Mouse (Mus musculus) heart, embryonic 15.5 days (tissue): ENCODE measurements at regions not wholly inside any gene's neighbourhood (a gene's known extent, or its start where the extent isn't known, plus 50 kb on each side); places are given as distances from the start of the nearest gene placed in this dataset.

Experiments
- ATAC-seq: fragments of 200-750 bp; cut with Nextera tagmentation; replicated peaks from 2 replicates; pipeline ENCODE4 v1.8.0; 2017; ENCODE audit warnings: low read depth, moderate TSS enrichment; ENCODE audit not compliant: insufficient number of reproducible peaks, insufficient read depth, low FRiP score
- H3K27ac ChIP-seq: fragments of 300-500 bp; sonication (generic); 2 replicates; pipeline ENCODE4 v1.5.1; 2015; ENCODE audit warnings: mild to moderate bottlenecking, inconsistent platforms
- H3K27me3 ChIP-seq: fragments of 300-500 bp; sonication (generic); 2 replicates; pipeline ENCODE4 v1.6.1; 2015; ENCODE audit warnings: inconsistent platforms
- H3K36me3 ChIP-seq: fragments of 300-500 bp; sonication (generic); 2 replicates; pipeline ENCODE4 v1.6.1; 2015; ENCODE audit warnings: mild to moderate bottlenecking, inconsistent platforms
- H3K4me1 ChIP-seq: fragments of 300-500 bp; sonication (generic); replicated peaks from 2 replicates; pipeline ENCODE4 v1.6.1; 2015; ENCODE audit warnings: inconsistent platforms
- H3K4me2 ChIP-seq: fragments of 300-500 bp; sonication (generic); 2 replicates; pipeline ENCODE4 v1.6.1; 2015; ENCODE audit warnings: inconsistent platforms, mild to moderate bottlenecking, moderate library complexity
- H3K4me3 ChIP-seq: fragments of 300-500 bp; sonication (generic); 2 replicates; pipeline ENCODE4 v1.5.1; 2015; ENCODE audit warnings: mild to moderate bottlenecking, inconsistent platforms
- H3K9ac ChIP-seq: fragments of 300-500 bp; sonication (generic); 2 replicates; pipeline ENCODE4 v1.6.1; 2015; ENCODE audit warnings: mild to moderate bottlenecking, inconsistent platforms
- H3K9me3 ChIP-seq: fragments of 300-500 bp; sonication (generic); replicated peaks from 2 replicates; pipeline ENCODE4 v1.6.1; 2016; ENCODE audit warnings: inconsistent platforms
- WGBS: fragments of 180-500 bp; shearing (Covaris S2); methylation state at CpG from one replicate; pipeline ENCODE4 v1.1.7; 2015; ENCODE audit warnings: mixed read lengths; 5-methylcytosine and 5-hydroxymethylcytosine counted together

DNA sequence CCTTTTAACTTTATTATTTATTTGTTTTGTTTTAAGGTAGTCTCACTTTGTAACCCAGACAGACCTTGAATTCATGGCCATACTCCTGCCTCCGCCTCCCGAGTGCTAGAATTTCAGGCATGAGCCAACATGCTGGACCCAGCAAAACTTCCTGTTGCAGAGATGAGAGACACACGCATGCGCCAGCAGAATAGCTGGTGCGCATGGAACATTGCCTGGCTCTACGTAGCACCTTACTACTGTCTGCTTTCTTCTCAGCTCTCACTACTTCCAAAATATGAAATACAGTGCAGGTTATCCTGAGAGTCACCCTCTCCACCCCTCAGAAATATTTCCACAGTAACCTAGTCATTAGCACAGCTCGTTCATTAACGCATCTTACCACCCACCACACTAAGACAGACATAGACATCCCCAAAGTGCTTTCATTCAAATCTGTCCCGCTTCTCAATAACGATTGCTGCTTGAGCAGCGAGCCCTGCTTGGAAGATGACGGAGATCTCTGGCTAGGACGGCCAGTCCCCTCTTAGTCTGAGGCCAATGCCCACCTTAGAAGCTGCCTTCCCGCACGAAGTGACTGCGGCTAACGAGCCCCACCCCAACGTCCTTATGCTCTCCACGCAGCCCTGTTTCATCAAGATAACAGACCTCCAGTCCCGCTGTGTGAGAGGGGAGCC, 127.5 kb upstream of the Zfp706 start:
- WGBS, result 27% methylated on average over 20 of the region's 20 CpGs
- Histone ChIP-seq H3K9ac (peak overlapping the region; percentile 74), H3K4me3 (peak overlapping the region; percentile 62), H3K4me1 (0 out of 2 replicates have a peak, but pooled peaks cover 3% of the 10 kb centered on the region), H3K4me2 (peak overlapping the region; percentile 83), H3K9me3 (no peaks in the 10 kb centered on the region), H3K27me3 (no peaks in the 10 kb centered on the region), H3K27ac (peak overlapping the region; percentile 74), H3K36me3 (no peaks in the 10 kb centered on the region)
- peak; percentile 28; the same call in 1 of the 2 replicates for ATAC-seq

DNA sequence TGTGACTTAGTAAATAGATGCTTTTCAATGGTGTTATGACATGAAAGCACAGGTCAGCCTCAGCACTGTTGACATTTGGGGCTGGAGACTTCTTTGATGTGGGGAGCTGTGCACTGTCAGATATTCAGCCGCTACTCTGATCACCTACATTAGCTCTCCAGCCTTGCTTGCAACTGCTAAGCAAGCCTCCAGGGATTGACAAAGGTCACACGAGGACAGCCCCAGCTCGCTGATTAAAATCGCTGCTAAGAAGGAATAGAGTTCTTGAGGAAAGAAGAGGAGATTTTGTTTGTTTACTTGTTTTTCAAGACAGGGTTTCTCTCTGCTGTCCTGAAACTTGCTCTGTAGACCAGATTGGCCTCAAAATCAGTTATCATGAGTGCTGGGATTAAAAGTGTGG, 126.8 kb upstream of the Zfp706 start:
- 59% methylated on average over 4 of the region's 4 CpGs for WGBS
- H3K4me1 ChIP-seq, result 0 out of 2 replicates have a peak, but pooled peaks cover 3% of the 10 kb centered on the region
- H3K27me3 ChIP-seq, result no peaks in the 10 kb centered on the region
- ATAC-seq, result no peak
- H3K4me3 ChIP-seq, result no peak overlapping the region
- 0 out of 2 replicates have a peak overlapping the region, but pooled peaks have one; percentile 83 for H3K4me2 ChIP-seq
- no peak overlapping the region for H3K9ac ChIP-seq
- no peaks in the 10 kb centered on the region for H3K9me3 ChIP-seq
- H3K36me3 ChIP-seq, result no peaks in the 10 kb centered on the region
- no peak overlapping the region for H3K27ac ChIP-seq

DNA sequence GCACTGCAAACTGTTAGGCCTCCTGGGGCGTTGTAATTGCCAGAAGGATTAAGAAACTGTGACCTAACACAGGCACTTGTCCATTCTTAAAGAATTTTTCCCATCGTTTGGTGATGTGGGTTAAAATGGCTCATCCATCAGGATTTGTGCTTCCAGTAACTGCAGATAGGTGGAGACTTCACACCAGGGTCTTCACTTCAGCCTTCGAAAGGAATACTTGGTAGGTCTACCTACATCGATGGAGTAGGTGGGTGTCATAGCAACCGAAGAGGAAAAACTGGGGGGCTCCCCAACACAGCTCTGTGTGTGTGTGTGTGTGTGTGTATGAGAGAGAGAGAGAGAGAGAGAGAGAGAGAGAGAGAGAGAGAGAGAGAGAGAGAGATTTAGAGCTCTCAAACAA, 126.3 kb upstream of the Zfp706 start:
- 39% methylated on average over 5 of the region's 5 CpGs for WGBS
- no peak for ATAC-seq
- no peak overlapping the region for H3K9ac ChIP-seq
- no peak overlapping the region for H3K4me2 ChIP-seq
- 0 out of 2 replicates have a peak, but pooled peaks cover 3% of the 10 kb centered on the region for H3K4me1 ChIP-seq
- no peaks in the 10 kb centered on the region for H3K27me3 ChIP-seq
- H3K9me3 ChIP-seq, result no peaks in the 10 kb centered on the region
- no peak overlapping the region for H3K4me3 ChIP-seq
- H3K27ac ChIP-seq, result no peak overlapping the region
- H3K36me3 ChIP-seq, result no peaks in the 10 kb centered on the region

GRCm38 (mm10) chr15:37127681-37128080, 120.1 kb upstream of the Zfp706 start:
- Histone ChIP-seq H3K4me3 (no peak overlapping the region), H3K27me3 (no peaks in the 10 kb centered on the region), H3K27ac (no peak overlapping the region), H3K36me3 (no peaks in the 10 kb centered on the region), H3K4me2 (no peak overlapping the region), H3K9ac (no peak overlapping the region), H3K4me1 (no peaks in the 10 kb centered on the region), H3K9me3 (no peaks in the 10 kb centered on the region)
- WGBS, result 80% methylated on average over 7 of the region's 7 CpGs
- no peak for ATAC-seq

DNA sequence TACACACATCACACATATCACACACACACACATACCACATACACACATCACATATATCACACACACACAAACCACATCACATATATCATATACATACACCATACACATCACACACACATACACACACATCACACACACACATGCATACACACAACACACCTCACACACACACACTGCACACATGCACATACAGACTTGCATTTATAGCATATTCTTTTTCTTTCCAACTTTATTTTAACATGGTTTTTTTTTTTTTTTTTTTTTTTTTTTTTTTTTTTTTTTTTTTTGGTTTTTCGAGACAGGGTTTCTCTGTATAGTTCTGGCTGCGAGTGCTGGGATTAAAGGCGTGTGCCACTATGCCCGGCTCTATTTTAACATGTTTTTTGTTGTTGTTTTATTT, 119.6 kb upstream of the Zfp706 start:
- Histone ChIP-seq H3K9ac (no peak overlapping the region), H3K27ac (no peak overlapping the region), H3K4me1 (no peaks in the 10 kb centered on the region), H3K4me2 (no peak overlapping the region), H3K36me3 (no peaks in the 10 kb centered on the region), H3K27me3 (no peaks in the 10 kb centered on the region), H3K4me3 (no peak overlapping the region), H3K9me3 (no peaks in the 10 kb centered on the region)
- no peak for ATAC-seq
- 82% methylated on average over 4 of the region's 4 CpGs for WGBS

DNA sequence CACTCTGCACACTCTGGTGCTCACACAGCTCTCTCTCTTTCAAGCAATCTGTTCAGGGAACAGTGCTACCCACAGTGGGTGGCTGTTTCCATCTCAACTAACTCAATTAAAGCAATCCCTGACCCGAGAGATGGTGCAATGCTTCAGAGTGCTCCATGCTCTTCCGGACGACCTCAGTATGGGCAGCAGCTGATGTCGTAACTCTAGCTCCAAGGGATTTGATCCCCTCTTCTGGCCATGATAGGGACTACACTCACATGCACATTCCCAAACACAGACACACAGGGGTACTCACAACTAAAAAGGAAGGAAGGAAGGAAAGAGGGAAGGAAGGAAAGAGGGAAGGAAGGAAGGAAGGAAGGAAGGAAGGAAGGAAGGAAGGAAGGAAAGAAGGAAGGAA, 118.2 kb upstream of the Zfp706 start:
- Histone ChIP-seq H3K36me3 (no peaks in the 10 kb centered on the region), H3K27ac (no peak overlapping the region), H3K27me3 (no peaks in the 10 kb centered on the region), H3K9me3 (no peaks in the 10 kb centered on the region), H3K4me2 (no peak overlapping the region), H3K9ac (no peak overlapping the region), H3K4me3 (no peak overlapping the region), H3K4me1 (no peaks in the 10 kb centered on the region)
- WGBS, result 74% methylated on average over 4 of the region's 4 CpGs
- no peak for ATAC-seq

DNA sequence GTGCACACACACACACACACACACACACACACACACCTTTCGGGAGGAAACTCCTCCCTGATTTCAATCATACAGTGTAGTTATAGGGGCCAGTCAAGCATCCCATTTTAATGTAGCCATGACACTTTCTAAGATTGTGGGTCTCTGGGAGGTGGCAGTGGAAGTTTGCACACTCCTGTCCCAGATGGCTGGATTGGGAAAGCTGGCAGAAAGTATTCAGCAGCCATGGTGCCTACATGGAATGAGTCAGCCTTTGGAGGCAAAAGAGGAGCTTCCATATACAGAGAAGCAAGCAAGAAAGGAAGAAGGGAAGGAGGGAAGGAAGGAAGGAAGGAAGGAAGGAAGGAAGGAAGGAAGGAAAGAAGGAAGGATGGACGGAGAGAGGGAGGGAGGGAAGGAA, 117.4 kb upstream of the Zfp706 start:
- 82% methylated on average over 2 of the region's 2 CpGs for WGBS
- Histone ChIP-seq H3K4me1 (no peaks in the 10 kb centered on the region), H3K27me3 (no peaks in the 10 kb centered on the region), H3K9ac (no peak overlapping the region), H3K4me3 (no peak overlapping the region), H3K27ac (no peak overlapping the region), H3K36me3 (no peaks in the 10 kb centered on the region), H3K4me2 (no peak overlapping the region), H3K9me3 (no peaks in the 10 kb centered on the region)
- no peak for ATAC-seq

DNA sequence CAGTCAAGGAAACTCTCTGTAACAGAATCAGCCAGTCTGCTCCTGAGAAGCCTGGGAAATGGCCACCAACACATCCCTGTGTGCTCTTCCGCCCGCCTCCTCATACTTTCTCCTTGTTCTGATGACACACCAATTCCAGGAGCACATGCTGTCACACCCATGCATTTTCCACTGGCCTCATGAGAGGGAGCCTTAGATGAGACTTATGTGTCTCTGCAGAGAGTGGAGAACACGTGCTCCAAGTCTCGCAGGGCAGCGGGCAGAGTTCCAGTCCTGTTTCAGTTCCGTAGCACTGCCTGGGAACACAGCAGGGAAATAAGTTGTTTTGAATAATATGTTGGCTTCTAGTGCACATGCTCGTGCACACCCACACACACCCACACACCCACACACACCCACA, 116.7 kb upstream of the Zfp706 start:
- H3K27me3 ChIP-seq, result no peaks in the 10 kb centered on the region
- no peak for ATAC-seq
- H3K9me3 ChIP-seq, result no peaks in the 10 kb centered on the region
- no peaks in the 10 kb centered on the region for H3K4me1 ChIP-seq
- H3K36me3 ChIP-seq, result no peaks in the 10 kb centered on the region
- no peak overlapping the region for H3K9ac ChIP-seq
- H3K4me3 ChIP-seq, result no peak overlapping the region
- no peak overlapping the region for H3K27ac ChIP-seq
- 83% methylated on average over 7 of the region's 7 CpGs for WGBS
- H3K4me2 ChIP-seq, result no peak overlapping the region

DNA sequence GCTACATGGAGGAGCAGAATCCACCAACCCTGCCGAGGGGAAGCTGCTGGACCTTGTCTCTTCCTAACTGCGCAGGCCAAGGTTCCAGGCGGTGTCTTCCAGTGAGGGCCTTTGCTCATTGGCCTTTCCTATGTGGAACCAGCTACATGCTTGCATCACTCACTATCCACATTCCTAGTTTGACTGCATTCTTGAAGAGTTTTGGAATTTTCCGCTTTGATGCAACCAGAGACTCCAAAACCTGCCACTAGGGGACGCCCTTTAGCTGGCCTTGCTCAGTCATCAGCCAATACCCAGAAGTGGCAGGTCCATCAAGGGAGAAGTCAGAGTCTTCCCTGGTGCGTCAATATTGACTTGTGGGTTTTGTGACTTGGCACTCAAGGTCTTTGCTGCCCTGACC, 112.8 kb upstream of the Zfp706 start:
- H3K4me2 ChIP-seq, result no peak overlapping the region
- H3K36me3 ChIP-seq, result no peaks in the 10 kb centered on the region
- H3K4me1 ChIP-seq, result no peaks in the 10 kb centered on the region
- H3K27me3 ChIP-seq, result no peaks in the 10 kb centered on the region
- no peaks in the 10 kb centered on the region for H3K9me3 ChIP-seq
- H3K9ac ChIP-seq, result no peak overlapping the region
- WGBS, result 18% methylated on average over 6 of the region's 6 CpGs
- no peak for ATAC-seq
- H3K27ac ChIP-seq, result no peak overlapping the region
- H3K4me3 ChIP-seq, result no peak overlapping the region

GRCm38 (mm10) chr15:37114119-37114518, 106.5 kb upstream of the Zfp706 start:
- Histone ChIP-seq H3K9ac (no peak overlapping the region), H3K4me3 (no peak overlapping the region), H3K27me3 (no peaks in the 10 kb centered on the region), H3K4me1 (no peaks in the 10 kb centered on the region), H3K27ac (no peak overlapping the region), H3K4me2 (no peak overlapping the region), H3K9me3 (0 out of 2 replicates have a peak, but pooled peaks cover 3% of the 10 kb centered on the region), H3K36me3 (no peaks in the 10 kb centered on the region)
- whole genome bisulfite sequencing, result 12% methylated on average over 8 of the region's 8 CpGs
- no peak for ATAC-seq

DNA sequence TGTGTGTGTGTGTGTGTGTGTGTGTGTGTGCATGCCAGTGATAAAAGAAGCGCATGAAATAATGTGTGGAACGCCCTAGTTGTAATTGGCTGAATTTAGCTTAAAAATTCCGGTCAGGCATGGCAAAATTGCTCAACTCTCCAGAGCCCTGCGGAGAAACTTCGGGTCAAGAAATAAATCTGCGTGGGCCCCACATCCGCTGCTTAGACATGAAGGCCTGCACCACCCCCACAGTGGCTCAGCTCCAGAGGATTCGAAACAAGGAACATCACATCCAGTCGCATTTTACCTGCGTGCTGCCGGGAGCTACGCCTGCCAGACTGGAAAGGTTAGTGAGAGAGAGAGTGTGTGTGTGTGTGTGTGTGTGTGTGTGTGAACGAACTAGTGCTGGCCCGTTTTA, 102.9 kb upstream of the Zfp706 start:
- no peak overlapping the region for H3K4me2 ChIP-seq
- no peak for ATAC-seq
- no peaks in the 10 kb centered on the region for H3K36me3 ChIP-seq
- H3K4me1 ChIP-seq, result no peaks in the 10 kb centered on the region
- H3K4me3 ChIP-seq, result no peak overlapping the region
- 89% methylated on average over 14 of the region's 14 CpGs for WGBS
- 0 out of 2 replicates have a peak, but pooled peaks cover 3% of the 10 kb centered on the region for H3K9me3 ChIP-seq
- no peak overlapping the region for H3K27ac ChIP-seq
- H3K9ac ChIP-seq, result no peak overlapping the region
- H3K27me3 ChIP-seq, result no peaks in the 10 kb centered on the region

DNA sequence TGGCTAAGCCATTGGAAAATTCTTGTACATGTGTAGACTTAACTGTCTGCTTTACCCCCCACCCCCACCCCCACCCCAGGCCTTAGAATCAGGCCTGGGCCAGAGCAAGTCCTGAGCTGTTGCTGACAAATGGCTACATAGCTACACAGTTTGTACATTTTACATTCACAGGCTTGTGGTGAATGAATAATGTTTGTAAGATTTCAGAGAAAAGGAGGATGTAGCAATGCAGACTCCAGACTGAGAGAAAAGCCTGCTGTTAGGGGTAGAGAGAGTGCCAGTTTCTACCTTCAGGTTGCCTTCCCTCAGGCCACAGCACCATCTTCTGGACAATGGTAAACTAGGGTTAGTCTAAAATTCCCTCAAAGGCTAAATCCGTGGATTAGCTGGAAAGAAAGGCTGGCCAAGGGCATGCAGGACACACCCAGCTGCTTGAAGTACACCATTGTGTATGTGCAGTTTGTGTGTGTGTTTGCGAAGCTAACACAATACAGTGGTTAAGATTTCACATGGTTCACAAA, 94.5 kb upstream of the Zfp706 start:
- H3K27me3 ChIP-seq, result no peaks in the 10 kb centered on the region
- H3K4me3 ChIP-seq, result no peak overlapping the region
- no peak for ATAC-seq
- H3K9me3 ChIP-seq, result no peaks in the 10 kb centered on the region
- H3K4me2 ChIP-seq, result no peak overlapping the region
- peaks cover 7% of the 10 kb centered on the region for H3K4me1 ChIP-seq
- no peak overlapping the region for H3K27ac ChIP-seq
- 67% methylated on average over 2 of the region's 2 CpGs for WGBS
- H3K9ac ChIP-seq, result no peak overlapping the region
- no peaks in the 10 kb centered on the region for H3K36me3 ChIP-seq
